Mouse (Mus musculus) kidney, adult 2 months (tissue): Measurements from ENCODE around the gene Plek.

Experiments
- CTCF ChIP-seq: fragments of 200-500 bp; conservative IDR thresholded peaks from 2 replicates; pipeline ENCODE4 v1.5.1; 2011; ENCODE audit warnings: low read depth, mild to moderate bottlenecking, control low read depth, low read length, moderate library complexity, mixed read lengths; ENCODE audit not compliant: insufficient read depth, insufficient read length
- POLR2A ChIP-seq: fragments of 200-500 bp; IDR thresholded peaks from one replicate; pipeline ENCODE4 v1.6.1; 2011; ENCODE audit warnings: low read depth, low read length, control low read depth

GRCm38 (mm10) chr11:17075656-17076055 lies 23.5 kb upstream of the Plek start:
- TF ChIP-seq CTCF (no peak), POLR2A (no peak)
